In the genomic region with DNA sequence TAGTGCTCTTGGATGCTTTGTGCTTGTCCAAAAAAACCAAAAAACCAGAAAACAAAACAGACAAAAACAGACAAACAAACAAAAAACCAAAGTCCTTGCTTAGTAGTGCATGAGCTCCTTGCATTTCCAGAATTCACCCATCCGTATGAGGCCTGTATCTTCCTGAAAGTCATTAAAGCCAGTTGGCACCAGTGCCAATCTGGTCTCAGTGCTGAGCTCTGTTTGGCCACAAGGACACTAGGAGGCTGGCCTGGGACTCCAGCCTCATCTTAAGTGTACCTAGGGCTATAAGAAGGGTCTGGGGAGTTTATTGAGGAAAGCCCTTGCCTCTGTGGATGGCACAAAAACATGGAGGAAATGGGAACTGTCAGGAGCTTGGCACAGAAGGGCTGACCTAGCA, we compare ENCODE assay signal across 21 mouse cellular contexts. TPM values are rescaled to one million over a fixed set of nuclear protein-coding genes. Genes with fewer than 3 reads are reported as not detected.
DNase-seq lines count a peak whose midpoint lies in the region; ATAC-seq and TF ChIP-seq lines count a peak whose summit lies in the region.
"Had no signal": no experiment of that assay in that cellular context is flagged by ENCODE, and none has a peak within 500 bp of the region (broad histone marks: within the 10 kb centered on the region; RNA-seq: fewer than 3 reads in every experiment).

No protein-coding gene starts in this region.

- 76% methylated on average over 1 of the region's 1 CpGs for WGBS in heart, embryonic 10.5 days
- WGBS in lung, embryonic 15.5 days: 94% methylated on average over 1 of the region's 1 CpGs
- 63% methylated on average over 1 of the region's 1 CpGs for WGBS in lung, adult 2 months
- WGBS in kidney, embryonic 15.5 days: 64% methylated on average over 1 of the region's 1 CpGs
- 69% methylated on average over 1 of the region's 1 CpGs for WGBS in liver, embryonic 12.5 days (ENCODE audit: insufficient replicate concordance)

- H3K4me3 ChIP-seq in heart, embryonic 10.5 days: no peak overlapping the region
- no peak overlapping the region for H3K4me3 ChIP-seq in lung, embryonic 15.5 days
- H3K4me3 ChIP-seq in lung, adult 2 months (replicated peaks; ENCODE audit: extremely low read depth, low read depth, low read length): no peak overlapping the region
- no peak overlapping the region for H3K4me3 ChIP-seq in kidney, embryonic 15.5 days (replicated peaks)
- H3K4me3 ChIP-seq in liver, embryonic 12.5 days: no peak overlapping the region
- H3K4me3 ChIP-seq: forebrain, embryonic 13.5 days; hindbrain, embryonic 10.5 days; neural tube, embryonic 13.5 days had no signal

- H3K4me2 ChIP-seq in lung, embryonic 15.5 days: no peak overlapping the region
- no peak overlapping the region for H3K4me2 ChIP-seq in kidney, embryonic 15.5 days
- no peak overlapping the region for H3K4me2 ChIP-seq in liver, embryonic 12.5 days
- H3K4me2 ChIP-seq: forebrain, embryonic 13.5 days; neural tube, embryonic 13.5 days had no signal

- H3K4me1 ChIP-seq in heart, embryonic 10.5 days: peaks cover 16% of the 10 kb centered on the region
- peaks cover 41% of the 10 kb centered on the region for H3K4me1 ChIP-seq in lung, embryonic 15.5 days
- H3K4me1 ChIP-seq in lung, adult 2 months (ENCODE audit: control insufficient read depth, insufficient read depth, low read length): peaks cover 24% of the 10 kb centered on the region
- peaks cover 48% of the 10 kb centered on the region for H3K4me1 ChIP-seq in kidney, embryonic 15.5 days
- H3K4me1 ChIP-seq in liver, embryonic 12.5 days: peaks cover 20% of the 10 kb centered on the region
- H3K4me1 ChIP-seq: forebrain, embryonic 13.5 days had no signal

- 0 out of 2 replicates have a peak overlapping the region, but pooled peaks have one; percentile 37 for H3K27ac ChIP-seq in heart, embryonic 10.5 days
- 0 out of 2 replicates have a peak overlapping the region, but pooled peaks have one; percentile 87 for H3K27ac ChIP-seq in lung, embryonic 15.5 days
- H3K27ac ChIP-seq in kidney, embryonic 15.5 days: 0 out of 2 replicates have a peak overlapping the region, but pooled peaks have one; percentile 41
- H3K27ac ChIP-seq in liver, embryonic 12.5 days: 0 out of 2 replicates have a peak overlapping the region, but pooled peaks have one; percentile 36
- H3K27ac ChIP-seq: forebrain, embryonic 13.5 days; hindbrain, embryonic 10.5 days; hindbrain, postnatal 0 days; kidney, postnatal 0 days; neural tube, embryonic 13.5 days had no signal

- DNase-seq in heart, embryonic 10.5 days (ENCODE audit: low spot score): no peak
- DNase-seq in heart, postnatal 4 days: no peak
- no peak for DNase-seq in lung, adult 2 months
- no peak for DNase-seq in urinary bladder, postnatal 25 days (ENCODE audit: low spot score)
- no peak for DNase-seq in layer of hippocampus, postnatal 25 days (ENCODE audit: extremely low spot score in 1 of 2, low spot score in 1 of 2)
- DNase-seq: adrenal gland, postnatal 36 days; cerebellum, adult 18-20 months; cerebellum, postnatal 36 days; gastrocnemius, postnatal 14 days; layer of hippocampus, adult 9-11 months; midbrain, embryonic 14.5 days; right cerebral cortex, adult 18-20 months had no signal

- no peak for TF ChIP-seq POLR2A in lung, adult 2 months (IDR thresholded peaks at IDR 0.05; ENCODE audit: borderline replicate concordance, extremely low read depth, low read depth, low read length)

- no peaks in the 10 kb centered on the region for H3K36me3 ChIP-seq in heart, embryonic 10.5 days
- no peaks in the 10 kb centered on the region for H3K36me3 ChIP-seq in lung, embryonic 15.5 days
- no peaks in the 10 kb centered on the region for H3K36me3 ChIP-seq in kidney, embryonic 15.5 days
- H3K36me3 ChIP-seq in liver, embryonic 12.5 days: no peaks in the 10 kb centered on the region
- H3K36me3 ChIP-seq: hindbrain, embryonic 10.5 days; neural tube, embryonic 13.5 days had no signal

- no peak overlapping the region for H3K9ac ChIP-seq in lung, embryonic 15.5 days
- H3K9ac ChIP-seq in kidney, embryonic 15.5 days: no peak overlapping the region
- no peak overlapping the region for H3K9ac ChIP-seq in liver, embryonic 12.5 days
- H3K9ac ChIP-seq: forebrain, embryonic 13.5 days; neural tube, embryonic 13.5 days had no signal

- TF ChIP-seq CTCF in lung, adult 2 months (IDR thresholded peaks at IDR 0.05; ENCODE audit: insufficient read depth, low read length): no peak

- H3K9me3 ChIP-seq in heart, embryonic 10.5 days: peaks cover 3% of the 10 kb centered on the region; the same call in 1 of the 2 replicates
- 0 out of 2 replicates have a peak, but pooled peaks cover 3% of the 10 kb centered on the region for H3K9me3 ChIP-seq in lung, embryonic 15.5 days
- peaks cover 11% of the 10 kb centered on the region for H3K9me3 ChIP-seq in kidney, embryonic 15.5 days (replicated peaks)
- no peaks in the 10 kb centered on the region for H3K9me3 ChIP-seq in liver, embryonic 12.5 days (replicated peaks)
- H3K9me3 ChIP-seq: forebrain, embryonic 13.5 days had no signal

- peaks cover 14% of the 10 kb centered on the region for H3K27me3 ChIP-seq in heart, embryonic 10.5 days (ENCODE audit: insufficient read depth, poor library complexity, severe bottlenecking)
- no peaks in the 10 kb centered on the region for H3K27me3 ChIP-seq in lung, embryonic 15.5 days
- H3K27me3 ChIP-seq in kidney, embryonic 15.5 days: no peaks in the 10 kb centered on the region
- peaks cover 11% of the 10 kb centered on the region for H3K27me3 ChIP-seq in liver, embryonic 12.5 days (replicated peaks)

- ATAC-seq in lung, embryonic 15.5 days (ENCODE audit: borderline replicate concordance, extremely low read depth, low FRiP score, low TSS enrichment): no peak
- ATAC-seq in kidney, embryonic 15.5 days (replicated peaks; ENCODE audit: low FRiP score): no peak
- ATAC-seq in liver, embryonic 12.5 days: no peak
- ATAC-seq: CD4-positive, CD25-positive, alpha-beta regulatory T cell, adult 4 months; forebrain, embryonic 13.5 days; hindbrain, postnatal 0 days had no signal

RNA-seq across cellular contexts. Expression of gene Hes1, which starts 50.3 kb away (rescaled TPM):
- 25.1 and 35.2 TPM in 2 replicates for polyA plus RNA-seq in heart, embryonic 10.5 days (2016; fragmentation: Nextera tagmentation; extraction: Ambion mirVana)
- 10 to 100 TPM; 44.5 to 54.4 TPM for total RNA-seq in heart, postnatal 4 days (2021)
- 47.1 and 49.2 TPM in 2 replicates for polyA plus RNA-seq in lung, embryonic 15.5 days (2015; fragmentation: Nextera tagmentation; extraction: Ambion mirVana)
- 167 and 332 TPM in 2 replicates for polyA plus RNA-seq in lung, adult 2 months (2012; rRNA removed)
- 57.4 and 63.3 TPM in 2 replicates for polyA plus RNA-seq in kidney, embryonic 15.5 days (2015; fragmentation: Nextera tagmentation; extraction: Ambion mirVana)
- 12.5 and 12.7 TPM in 2 replicates for polyA plus RNA-seq in liver, embryonic 12.5 days (2016; fragmentation: Nextera tagmentation; extraction: Ambion mirVana)
- total RNA-seq in layer of hippocampus, postnatal 25 days (2021): 10 to 100 TPM; 18.0 to 24.2 TPM

Comparison
In these comparisons a context has a peak if more than half of its experiments do, and no peak if none do; other contexts are left out.
1. H3K27ac ChIP-seq: peak in every context shown above with its lines; median percentile 87 in lung, embryonic 15.5 days; 41 in kidney, embryonic 15.5 days; 37 in heart, embryonic 10.5 days; 36 in liver, embryonic 12.5 days.